Mouse (Mus musculus) neural tube, embryonic 12.5 days (tissue): ENCODE results near the gene Nrn1. TPM values are rescaled to one million over a fixed set of nuclear protein-coding genes. Genes with fewer than 3 reads are reported as not detected.
A peak's percentile ranks its signal among the peaks of the same experiment; 100 is the strongest.

ENCODE experiments used
- ATAC-seq: fragments of 200-750 bp; cut with Nextera tagmentation; 2 replicates; pipeline ENCODE4 v1.8.0; 2017; ENCODE audit warnings: low read depth, mild to moderate bottlenecking, moderate TSS enrichment, moderate library complexity; ENCODE audit not compliant: low FRiP score
- H3K27ac ChIP-seq: fragments of 300-500 bp; sonication (generic); 2 replicates; pipeline ENCODE4 v1.5.1; 2016
- H3K27me3 ChIP-seq: fragments of 300-500 bp; sonication (generic); replicated peaks from 2 replicates; pipeline ENCODE4 v1.6.1; 2016; ENCODE audit warnings: mild to moderate bottlenecking
- H3K36me3 ChIP-seq: fragments of 300-500 bp; sonication (generic); 2 replicates; pipeline ENCODE4 v1.6.1; 2016; ENCODE audit warnings: mild to moderate bottlenecking
- H3K4me1 ChIP-seq: fragments of 300-500 bp; sonication (generic); 2 replicates; pipeline ENCODE4 v1.6.1; 2016
- H3K4me2 ChIP-seq: fragments of 300-500 bp; sonication (generic); replicated peaks from 2 replicates; pipeline ENCODE4 v1.6.1; 2016; ENCODE audit warnings: mild to moderate bottlenecking
- H3K4me3 ChIP-seq: fragments of 300-500 bp; sonication (generic); 2 replicates; pipeline ENCODE4 v1.5.1; 2016
- H3K9ac ChIP-seq: fragments of 300-500 bp; sonication (generic); 2 replicates; pipeline ENCODE4 v1.6.1; 2016; ENCODE audit warnings: mild to moderate bottlenecking
- H3K9me3 ChIP-seq: fragments of 300-500 bp; sonication (generic); 2 replicates; pipeline ENCODE4 v1.6.1; 2016; ENCODE audit warnings: mild to moderate bottlenecking
- WGBS: fragments of 180-500 bp; shearing (Covaris S2); methylation state at CpG from one replicate; pipeline ENCODE4 v1.1.7; 2016; 5-methylcytosine and 5-hydroxymethylcytosine counted together
- polyA plus RNA-seq: library from polyadenylated mRNA; unstranded; fragments of >200 nt; fragmentation: Nextera tagmentation; extraction: Ambion mirVana; gene quantifications from 2 replicates; pipeline ENCODE4 v1.2.1, GENCODE M21; 2016

Gene Nrn1
- polyA plus RNA-seq, 1 experiment from 2014 or later = 44.9 TPM

- H3K4me3 ChIP-seq = peak overlapping the region; percentile 42
- 1% methylated on average over 34 of the region's 34 CpGs for WGBS
- peak overlapping the region; percentile 66 for H3K9ac ChIP-seq
- H3K4me1 ChIP-seq = peaks cover 29% of the 10 kb centered on the region; the same call in 1 of the 2 replicates
- no peaks in the 10 kb centered on the region for H3K36me3 ChIP-seq
- no peaks in the 10 kb centered on the region for H3K9me3 ChIP-seq
- H3K4me2 ChIP-seq = peak overlapping the region; percentile 58
- no peak for ATAC-seq
- peak overlapping the region; percentile 51 for H3K27ac ChIP-seq
- peaks cover 82% of the 10 kb centered on the region for H3K27me3 ChIP-seq
Observed at GRCm38 (mm10) chr13:36731016-36731930, 3.7 kb downstream of the Nrn1 start.

- Histone ChIP-seq H3K9me3 (no peaks in the 10 kb centered on the region), H3K4me3 (peak overlapping the region; percentile 28), H3K4me2 (peak overlapping the region; percentile 58), H3K9ac (peak overlapping the region; percentile 66), H3K27ac (peak overlapping the region; percentile 33; the same call in 1 of the 2 replicates), H3K4me1 (peaks cover 20% of the 10 kb centered on the region; the same call in 1 of the 2 replicates), H3K36me3 (no peaks in the 10 kb centered on the region), H3K27me3 (peaks cover 83% of the 10 kb centered on the region)
- ATAC-seq = no peak
- WGBS = 5% methylated on average over 14 of the region's 14 CpGs
Observed at GRCm38 (mm10) chr13:36730341-36730761, 4.6 kb downstream of the Nrn1 start.

- WGBS = under 1% methylated on average over 13 of the region's 13 CpGs
- Histone ChIP-seq H3K4me3 (peak overlapping the region; percentile 28), H3K36me3 (no peaks in the 10 kb centered on the region), H3K4me1 (peaks cover 19% of the 10 kb centered on the region; the same call in 1 of the 2 replicates), H3K27ac (peak overlapping the region; percentile 47; the same call in 1 of the 2 replicates), H3K4me2 (peak overlapping the region; percentile 58), H3K27me3 (peaks cover 83% of the 10 kb centered on the region), H3K9me3 (no peaks in the 10 kb centered on the region), H3K9ac (peak overlapping the region; percentile 66)
- ATAC-seq = no peak
Observed at GRCm38 (mm10) chr13:36729731-36730340, 5.1 kb downstream of the Nrn1 start.

GRCm38 (mm10) chr13:36728509-36728908, 6.4 kb downstream of the Nrn1 start:
- Histone ChIP-seq H3K4me2 (peak overlapping the region; percentile 58), H3K36me3 (no peaks in the 10 kb centered on the region), H3K9ac (no peak overlapping the region), H3K27ac (no peak overlapping the region), H3K27me3 (peaks cover 77% of the 10 kb centered on the region), H3K4me1 (peaks cover 28% of the 10 kb centered on the region; the same call in 1 of the 2 replicates), H3K9me3 (no peaks in the 10 kb centered on the region), H3K4me3 (peak overlapping the region; percentile 33)
- no peak for ATAC-seq
- 8% methylated on average over 5 of the region's 5 CpGs for WGBS

- WGBS = under 1% methylated on average over 23 of the region's 23 CpGs
- peaks cover 28% of the 10 kb centered on the region; the same call in 1 of the 2 replicates for H3K4me1 ChIP-seq
- no peaks in the 10 kb centered on the region for H3K9me3 ChIP-seq
- no peak for ATAC-seq
- peak overlapping the region; percentile 58 for H3K4me2 ChIP-seq
- no peaks in the 10 kb centered on the region for H3K36me3 ChIP-seq
- peak overlapping the region; percentile 63 for H3K9ac ChIP-seq
- H3K27me3 ChIP-seq = peaks cover 80% of the 10 kb centered on the region
- H3K4me3 ChIP-seq = peak overlapping the region; percentile 33
- H3K27ac ChIP-seq = peak overlapping the region; percentile 85
Observed at GRCm38 (mm10) chr13:36727779-36728470, 7.0 kb downstream of the Nrn1 start.

GRCm38 (mm10) chr13:36726951-36727778, 7.8 kb downstream of the Nrn1 start:
- Histone ChIP-seq H3K27ac (peak overlapping the region; percentile 85), H3K9me3 (no peaks in the 10 kb centered on the region), H3K9ac (peak overlapping the region; percentile 63), H3K4me3 (peak overlapping the region; percentile 33), H3K36me3 (no peaks in the 10 kb centered on the region), H3K4me1 (peaks cover 28% of the 10 kb centered on the region; the same call in 1 of the 2 replicates), H3K27me3 (peaks cover 81% of the 10 kb centered on the region), H3K4me2 (peak overlapping the region; percentile 58)
- peak; percentile 45; the same call in 1 of the 2 replicates for ATAC-seq
- under 1% methylated on average over 34 of the region's 34 CpGs for WGBS

GRCm38 (mm10) chr13:36726551-36726950, 8.4 kb downstream of the Nrn1 start:
- Histone ChIP-seq H3K9me3 (no peaks in the 10 kb centered on the region), H3K27ac (peak overlapping the region; percentile 85), H3K27me3 (peaks cover 82% of the 10 kb centered on the region), H3K4me2 (peak overlapping the region; percentile 58), H3K4me1 (peaks cover 28% of the 10 kb centered on the region; the same call in 1 of the 2 replicates), H3K9ac (peak overlapping the region; percentile 63), H3K4me3 (peak overlapping the region; percentile 33), H3K36me3 (no peaks in the 10 kb centered on the region)
- 2% methylated on average over 24 of the region's 24 CpGs for WGBS
- no peak for ATAC-seq

GRCm38 (mm10) chr13:36725881-36726280, 9.1 kb downstream of the Nrn1 start:
- peak overlapping the region; percentile 58; the same call in 1 of the 2 replicates for H3K4me2 ChIP-seq
- no peaks in the 10 kb centered on the region for H3K36me3 ChIP-seq
- under 1% methylated on average over 8 of the region's 8 CpGs for WGBS
- H3K9me3 ChIP-seq = no peaks in the 10 kb centered on the region
- ATAC-seq = no peak
- H3K4me3 ChIP-seq = no peak overlapping the region
- peaks cover 76% of the 10 kb centered on the region for H3K27me3 ChIP-seq
- H3K4me1 ChIP-seq = peaks cover 28% of the 10 kb centered on the region; the same call in 1 of the 2 replicates
- H3K9ac ChIP-seq = no peak overlapping the region
- H3K27ac ChIP-seq = no peak overlapping the region

- Histone ChIP-seq H3K9me3 (no peaks in the 10 kb centered on the region), H3K36me3 (no peaks in the 10 kb centered on the region), H3K9ac (no peak overlapping the region), H3K4me3 (peak overlapping the region; percentile 7; the same call in 1 of the 2 replicates), H3K4me2 (peak overlapping the region; percentile 50), H3K27me3 (peaks cover 66% of the 10 kb centered on the region), H3K27ac (peak overlapping the region; percentile 57; the same call in 1 of the 2 replicates), H3K4me1 (peaks cover 28% of the 10 kb centered on the region; the same call in 1 of the 2 replicates)
- WGBS = 1% methylated on average over 40 of the region's 40 CpGs
- ATAC-seq = peak; percentile 80
Observed at GRCm38 (mm10) chr13:36724533-36725470, 10.1 kb downstream of the Nrn1 start.

GRCm38 (mm10) chr13:36723726-36724300, 11.1 kb downstream of the Nrn1 start:
- peaks cover 56% of the 10 kb centered on the region for H3K27me3 ChIP-seq
- H3K4me3 ChIP-seq = no peak overlapping the region
- WGBS = 1% methylated on average over 15 of the region's 15 CpGs
- H3K4me2 ChIP-seq = peak overlapping the region; percentile 50
- H3K4me1 ChIP-seq = peaks cover 28% of the 10 kb centered on the region; the same call in 1 of the 2 replicates
- H3K9me3 ChIP-seq = no peaks in the 10 kb centered on the region
- H3K36me3 ChIP-seq = no peaks in the 10 kb centered on the region
- no peak overlapping the region for H3K9ac ChIP-seq
- ATAC-seq = peak; percentile 26
- peak overlapping the region; percentile 8; the same call in 1 of the 2 replicates for H3K27ac ChIP-seq
